Mouse (Mus musculus) heart, adult 2 months (tissue): ENCODE data around the gene P4ha1. TPM values are rescaled to one million over a fixed set of nuclear protein-coding genes. Genes with fewer than 3 reads are reported as not detected.

Source experiments
- DNase-seq, 2 experiments: peaks; one replicate each; pipeline ENCODE4 v3.0.0; 2021
- H3K27ac ChIP-seq: fragments of 200-600 bp; 2 replicates; pipeline ENCODE4 v1.8.1; 2022
- H3K27me3 ChIP-seq: fragments of 200-500 bp; 2 replicates; pipeline ENCODE4 v1.6.1; 2012; ENCODE audit warnings: mild to moderate bottlenecking, low read length, inconsistent platforms, mixed read lengths; ENCODE audit not compliant: control insufficient read depth, insufficient read depth
- H3K36me3 ChIP-seq: fragments of 200-500 bp; 2 replicates; pipeline ENCODE4 v1.6.1; 2012; ENCODE audit warnings: low read length, inconsistent platforms; ENCODE audit not compliant: control insufficient read depth, insufficient read depth
- H3K4me1 ChIP-seq: fragments of 200-500 bp; 2 replicates; pipeline ENCODE4 v1.6.1; 2011; ENCODE audit warnings: low read length; ENCODE audit not compliant: control insufficient read depth, insufficient read depth
- H3K4me3 ChIP-seq: fragments of 200-600 bp; 2 replicates; pipeline ENCODE4 v1.8.1; 2022
- H3K79me2 ChIP-seq: fragments of 200-500 bp; replicated peaks from 2 replicates; pipeline ENCODE4 v1.6.1; 2012; ENCODE audit warnings: mild to moderate bottlenecking, inconsistent platforms, low read length, moderate library complexity, mixed read lengths; ENCODE audit not compliant: control insufficient read depth, insufficient read depth
- H3K9ac ChIP-seq: fragments of 200-500 bp; 2 replicates; pipeline ENCODE4 v1.6.1; 2012; ENCODE audit warnings: low read depth, mild to moderate bottlenecking, control low read depth, inconsistent platforms, low read length, mixed read lengths
- CTCF ChIP-seq: fragments of 200-600 bp; IDR thresholded peaks from 2 replicates; pipeline ENCODE4 v1.8.1; 2022; ENCODE audit warnings: antibody characterized with exemption, mild to moderate bottlenecking, moderate library complexity
- EP300 ChIP-seq: fragments of 200-500 bp; IDR thresholded peaks from 2 replicates; pipeline ENCODE4 v1.6.1; 2011; ENCODE audit warnings: low read depth, low read length, control low read depth; ENCODE audit not compliant: insufficient read depth
- POLR2A ChIP-seq: fragments of 200-500 bp; IDR thresholded peaks from 2 replicates; pipeline ENCODE4 v1.6.1; 2011; ENCODE audit warnings: mild to moderate bottlenecking, low read depth, low read length, control low read depth; ENCODE audit not compliant: insufficient read depth
- WGBS: fragments of 180-500 bp; shearing (Covaris S2); methylation state at CpG from one replicate; pipeline ENCODE4 v1.1.7; 2018; 5-methylcytosine and 5-hydroxymethylcytosine counted together
- intact Hi-C: fragments of 180-260 bp; cut with DNase I; formaldehyde crosslinking; loops from one replicate; pipeline ENCODE4 v1.15.1; 2025
- polyA plus RNA-seq: library from polyadenylated mRNA; depleted of rRNA; stranded (reverse); fragments of >200 nt; gene quantifications from 2 replicates; pipeline ENCODE4 v1.2.3, GENCODE M21; 2012
- total RNA-seq, 2 experiments: library from RNA; stranded (reverse); gene quantifications; 2 replicates each; pipeline ENCODE4 v1.2.3; 2021

The P4ha1 gene
- total and polyA plus RNA-seq, 3 experiments, result 14.8 to 48.0 (median 42.4) TPM

DNA sequence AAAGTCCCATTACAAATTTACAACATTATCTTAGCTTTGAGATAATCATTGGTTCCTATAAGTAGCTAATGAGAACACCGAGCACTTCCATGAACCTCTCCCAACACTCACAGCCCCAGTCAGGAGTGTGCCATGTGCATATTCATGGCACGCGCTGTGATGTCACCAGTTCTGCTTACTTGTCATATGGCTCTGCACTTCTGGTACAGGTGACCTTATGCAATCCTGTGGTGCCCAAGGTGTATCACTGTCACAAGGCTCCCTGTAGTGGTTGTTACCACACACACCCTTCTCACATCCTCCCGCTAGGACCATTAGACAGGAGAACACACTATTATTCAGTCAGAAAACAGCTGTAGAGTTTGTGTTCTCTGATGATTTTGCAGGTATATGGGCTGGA lies 43.6 kb downstream of the P4ha1 start:
- Histone ChIP-seq H3K4me1 (no peaks in the 10 kb centered on the region), H3K36me3 (no peaks in the 10 kb centered on the region), H3K4me3 (no peak overlapping the region), H3K27me3 (no peaks in the 10 kb centered on the region), H3K9ac (no peak overlapping the region), H3K27ac (no peak overlapping the region), H3K79me2 (no peaks in the 10 kb centered on the region)
- DNase-seq, result no peak
- TF ChIP-seq CTCF, result no peak
- TF ChIP-seq POLR2A, result no peak
- intact Hi-C loops, result no loop called here
- WGBS, result 96% methylated on average over 4 of the region's 4 CpGs

DNA sequence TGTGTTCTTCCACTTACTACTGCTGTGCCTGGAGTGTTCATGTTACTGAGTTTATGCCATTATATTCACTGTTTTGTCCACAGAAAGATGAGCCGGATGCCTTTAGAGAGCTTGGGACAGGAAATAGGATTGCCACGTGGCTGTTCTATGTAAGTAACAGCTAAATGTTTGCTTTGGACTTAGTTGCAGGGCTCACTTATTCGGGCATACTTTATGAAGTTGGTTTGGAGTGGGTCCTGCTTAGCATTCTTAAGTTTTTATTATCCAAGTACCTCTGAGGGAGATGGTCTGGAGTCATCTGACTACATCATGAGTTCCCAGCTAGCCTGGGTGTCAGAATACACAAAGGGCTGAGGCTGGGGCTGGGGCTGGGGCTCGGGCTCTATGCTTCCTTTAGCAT lies 44.1 kb downstream of the P4ha1 start:
- H3K27ac ChIP-seq, result no peak overlapping the region
- 57% methylated on average over 4 of the region's 4 CpGs for WGBS
- TF ChIP-seq EP300, result no peak
- no peak for TF ChIP-seq POLR2A
- no peak for TF ChIP-seq CTCF
- H3K36me3 ChIP-seq, result no peaks in the 10 kb centered on the region
- no peaks in the 10 kb centered on the region for H3K4me1 ChIP-seq
- no peak for DNase-seq
- no peaks in the 10 kb centered on the region for H3K27me3 ChIP-seq
- H3K79me2 ChIP-seq, result no peaks in the 10 kb centered on the region
- intact Hi-C loops, result no loop called here
- H3K4me3 ChIP-seq, result no peak overlapping the region
- H3K9ac ChIP-seq, result no peak overlapping the region

DNA sequence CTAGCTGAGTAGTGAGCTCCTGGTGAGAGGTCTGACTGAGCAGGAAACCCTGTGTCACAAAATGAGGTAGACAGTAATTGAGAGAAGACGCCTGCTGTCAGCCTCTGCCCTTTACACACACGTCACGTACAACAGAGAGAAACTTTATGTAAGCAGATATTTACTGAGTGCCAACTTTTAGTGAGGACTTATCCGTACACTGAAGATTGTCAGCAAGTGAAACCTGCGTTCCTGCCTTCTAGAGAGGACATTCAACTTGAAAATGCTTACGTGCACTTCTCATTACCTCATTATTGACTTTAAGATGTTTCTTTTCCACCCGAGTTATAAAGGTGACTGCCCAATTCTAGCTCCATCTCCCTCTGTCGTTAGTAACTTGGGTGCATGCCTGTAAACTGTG lies 45.6 kb downstream of the P4ha1 start:
- H3K27me3 ChIP-seq, result no peaks in the 10 kb centered on the region
- H3K36me3 ChIP-seq, result no peaks in the 10 kb centered on the region; the same call in 1 of the 2 replicates
- intact Hi-C loops, result no loop called here
- 90% methylated on average over 8 of the region's 8 CpGs for WGBS
- H3K4me1 ChIP-seq, result no peaks in the 10 kb centered on the region
- DNase-seq, result no peak
- TF ChIP-seq POLR2A, result no peak
- no peak for TF ChIP-seq CTCF
- no peak for TF ChIP-seq EP300
- H3K79me2 ChIP-seq, result no peaks in the 10 kb centered on the region
- no peak overlapping the region for H3K4me3 ChIP-seq
- H3K9ac ChIP-seq, result no peak overlapping the region
- H3K27ac ChIP-seq, result no peak overlapping the region

DNA sequence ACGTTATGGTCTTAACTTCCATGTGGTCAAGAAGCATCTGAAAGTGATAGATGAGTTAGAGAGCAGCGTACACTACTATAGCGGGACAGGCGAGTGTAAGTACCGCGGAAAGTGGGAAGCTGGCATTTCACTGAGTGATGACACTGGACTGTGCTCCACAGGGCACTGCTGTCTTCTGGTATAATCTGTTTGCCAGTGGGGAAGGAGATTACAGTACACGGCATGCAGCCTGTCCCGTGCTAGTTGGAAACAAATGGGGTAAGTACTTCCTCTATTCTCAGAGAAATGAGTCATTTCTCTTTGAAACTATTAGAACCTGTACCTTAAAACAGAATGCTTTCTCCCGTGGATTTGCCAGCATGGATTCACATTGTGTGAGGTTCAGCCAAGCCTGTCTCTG lies 46.3 kb downstream of the P4ha1 start:
- DNase-seq, result no peak
- TF ChIP-seq EP300 (no peak), POLR2A (no peak), CTCF (no peak)
- intact Hi-C loops, result no loop called here
- H3K9ac ChIP-seq, result no peak overlapping the region
- H3K79me2 ChIP-seq, result no peaks in the 10 kb centered on the region
- 80% methylated on average over 9 of the region's 9 CpGs for WGBS
- no peaks in the 10 kb centered on the region for H3K4me1 ChIP-seq
- H3K4me3 ChIP-seq, result no peak overlapping the region
- H3K36me3 ChIP-seq, result no peaks in the 10 kb centered on the region; the same call in 1 of the 2 replicates
- no peak overlapping the region for H3K27ac ChIP-seq
- H3K27me3 ChIP-seq, result no peaks in the 10 kb centered on the region

DNA sequence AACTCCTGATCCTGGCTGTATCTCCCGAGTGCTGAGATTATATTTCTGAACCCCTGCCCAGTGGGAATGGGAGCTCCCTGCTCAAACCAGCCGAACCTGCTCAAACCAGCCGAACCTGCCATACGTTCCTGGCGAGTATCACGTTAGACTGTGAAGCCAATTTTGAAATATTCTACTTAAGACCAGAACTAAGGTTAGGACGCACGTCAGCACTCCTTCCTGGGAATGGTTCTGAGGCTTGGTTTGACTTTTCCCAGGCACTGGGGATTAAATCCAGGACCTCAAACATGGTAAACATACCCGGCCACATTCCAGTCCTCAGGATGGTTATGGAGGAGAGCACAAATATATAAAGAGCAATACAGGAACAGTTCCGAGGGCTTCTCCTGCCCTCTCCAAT lies 54.8 kb downstream of the P4ha1 start:
- intact Hi-C loops, result no loop called here
- Histone ChIP-seq H3K27ac (no peak overlapping the region), H3K4me3 (no peak overlapping the region), H3K4me1 (no peaks in the 10 kb centered on the region; the same call in 1 of the 2 replicates), H3K36me3 (no peaks in the 10 kb centered on the region; the same call in 1 of the 2 replicates), H3K27me3 (no peaks in the 10 kb centered on the region), H3K79me2 (no peaks in the 10 kb centered on the region), H3K9ac (no peak overlapping the region)
- TF ChIP-seq POLR2A (no peak), CTCF (no peak), EP300 (no peak)
- WGBS, result 93% methylated on average over 10 of the region's 10 CpGs
- no peak for DNase-seq

DNA sequence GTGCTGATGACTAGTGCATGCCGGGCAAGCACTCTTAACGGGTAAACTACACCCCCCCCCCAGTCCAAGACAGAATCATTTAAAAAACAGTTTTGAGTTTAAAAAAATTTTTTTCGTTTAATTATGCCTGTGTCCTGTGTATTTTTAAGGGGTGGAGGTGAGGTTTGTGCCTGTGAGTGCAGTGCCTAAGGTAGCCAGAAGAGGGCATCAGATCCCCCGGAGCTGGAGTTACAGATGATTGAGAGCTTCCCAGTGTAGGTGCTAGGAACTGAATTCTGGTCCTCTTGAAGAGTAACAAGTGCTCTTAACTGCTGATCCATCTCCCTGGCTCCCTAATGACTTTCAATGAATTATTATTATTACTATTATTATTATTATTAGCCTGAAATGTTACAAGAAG lies 55.6 kb downstream of the P4ha1 start:
- no peak overlapping the region for H3K4me3 ChIP-seq
- no peak for DNase-seq
- no peaks in the 10 kb centered on the region for H3K79me2 ChIP-seq
- no peaks in the 10 kb centered on the region; the same call in 1 of the 2 replicates for H3K4me1 ChIP-seq
- WGBS, result 92% methylated on average over 4 of the region's 4 CpGs
- TF ChIP-seq EP300, result no peak
- TF ChIP-seq CTCF, result peak; percentile 52
- TF ChIP-seq POLR2A, result no peak
- H3K27me3 ChIP-seq, result no peaks in the 10 kb centered on the region
- H3K36me3 ChIP-seq, result no peaks in the 10 kb centered on the region
- H3K27ac ChIP-seq, result no peak overlapping the region
- intact Hi-C loops, result no loop called here
- no peak overlapping the region for H3K9ac ChIP-seq

DNA sequence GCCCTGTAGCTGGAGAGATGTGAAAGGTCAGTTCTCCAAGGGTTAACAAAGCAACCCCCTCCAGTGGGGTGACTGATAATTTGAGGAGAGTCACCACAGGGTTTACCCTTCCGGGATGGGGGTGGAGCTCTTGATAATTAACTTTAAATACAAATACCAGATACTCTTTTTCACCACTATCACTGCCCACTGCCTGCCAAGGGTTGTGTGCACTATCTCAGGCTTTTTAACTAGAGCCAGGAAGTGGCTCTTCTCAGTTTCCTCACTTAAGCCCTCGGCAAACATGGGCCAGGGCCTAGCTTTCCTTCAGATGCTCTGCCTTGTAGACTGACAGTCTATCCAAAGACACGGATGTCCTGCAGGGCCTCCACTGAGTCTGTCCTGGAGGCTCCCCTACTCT lies 56.8 kb downstream of the P4ha1 start:
- Histone ChIP-seq H3K27me3 (no peaks in the 10 kb centered on the region), H3K4me3 (no peak overlapping the region), H3K9ac (no peak overlapping the region), H3K27ac (no peak overlapping the region), H3K36me3 (no peaks in the 10 kb centered on the region), H3K4me1 (no peaks in the 10 kb centered on the region; the same call in 1 of the 2 replicates), H3K79me2 (no peaks in the 10 kb centered on the region)
- intact Hi-C loops, result no loop called here
- no peak for DNase-seq
- WGBS, result 10% methylated on average over 3 of the region's 3 CpGs
- no peak for TF ChIP-seq EP300
